Mouse (Mus musculus): ENCODE measurements around the gene Ankrd22.

Gene Ankrd22

DNA sequence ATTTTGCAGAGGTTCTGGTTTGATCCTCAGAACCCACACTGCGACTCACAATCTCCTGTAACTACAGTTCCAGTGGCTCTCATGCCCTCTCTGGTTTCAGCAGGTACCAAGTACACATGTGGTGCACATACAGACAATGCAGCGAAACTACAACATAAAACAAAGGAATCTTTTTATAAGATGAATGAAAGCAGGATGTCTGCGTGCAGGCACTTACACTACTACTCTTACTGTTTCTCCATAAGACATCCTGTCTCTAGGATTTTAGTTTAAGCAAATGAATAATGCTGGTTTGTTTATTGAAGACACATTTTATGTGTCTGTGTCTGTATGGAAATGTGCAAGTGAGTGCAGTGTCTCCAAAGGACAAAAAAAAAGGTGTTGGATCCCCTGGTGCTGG, 15.4 kb upstream of the Ankrd22 start:
- DNase-seq (ENCODE audit: low spot score): no peak

DNA sequence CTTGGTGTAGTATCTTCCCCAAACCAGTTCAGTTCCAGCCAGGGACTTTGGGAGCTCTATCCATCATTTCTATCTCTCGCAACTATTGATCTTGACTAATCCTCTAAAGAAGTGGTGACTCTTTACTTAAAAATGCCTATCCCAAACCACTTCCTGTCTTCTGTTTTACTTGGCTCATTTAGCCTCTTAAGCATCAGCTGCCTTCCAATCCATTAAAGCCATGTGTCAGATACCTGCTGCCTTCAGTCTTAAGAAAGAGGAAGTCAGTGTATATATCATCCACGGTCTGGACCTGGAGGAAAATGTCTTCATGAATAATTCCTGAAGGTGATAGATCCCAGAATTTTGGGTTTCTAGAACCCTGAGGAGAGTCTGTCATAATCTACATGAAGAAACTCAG, 14.5 kb upstream of the Ankrd22 start:
- no peak for DNase-seq (ENCODE audit: low spot score)

DNA sequence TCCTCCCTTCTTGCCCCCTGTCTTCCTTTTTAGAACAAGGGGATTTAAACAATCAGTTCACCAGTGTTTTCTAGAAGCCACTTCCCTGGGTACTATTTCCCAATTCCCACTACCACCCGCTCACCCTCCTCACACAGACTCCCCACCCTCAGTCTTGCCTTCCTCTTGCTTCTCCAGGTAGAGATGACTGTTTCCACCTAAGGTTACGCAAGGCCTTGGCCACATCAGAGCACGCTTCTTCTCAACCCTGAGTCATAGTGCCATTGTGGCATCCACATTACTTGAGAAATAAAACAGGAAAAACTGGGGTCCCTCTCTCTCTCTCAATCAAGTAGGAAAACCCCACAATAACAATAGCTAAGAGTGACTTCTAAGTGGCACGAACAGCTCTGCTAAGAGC, 13.3 kb upstream of the Ankrd22 start:
- DNase-seq (ENCODE audit: low spot score): no peak

DNA sequence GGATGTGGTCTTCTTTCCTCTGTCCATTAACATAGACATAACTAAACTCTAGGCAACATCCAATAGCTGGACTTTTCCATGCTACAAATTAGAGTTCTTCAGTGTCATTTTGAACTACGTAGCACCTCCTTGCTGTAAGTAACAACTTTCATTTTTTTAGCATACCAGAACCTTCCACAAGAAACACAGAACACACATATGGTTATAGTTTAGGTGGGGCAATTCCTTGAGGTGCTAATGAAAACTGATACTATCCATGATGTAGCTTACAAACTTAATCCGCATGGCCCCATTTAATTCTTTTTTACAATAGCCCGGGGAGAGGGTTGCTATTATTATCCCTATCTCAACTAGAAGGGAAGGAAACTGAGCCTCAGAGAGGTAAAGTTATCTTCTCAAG, 8.2 kb upstream of the Ankrd22 start:
- DNase-seq (ENCODE audit: low spot score): no peak

DNA sequence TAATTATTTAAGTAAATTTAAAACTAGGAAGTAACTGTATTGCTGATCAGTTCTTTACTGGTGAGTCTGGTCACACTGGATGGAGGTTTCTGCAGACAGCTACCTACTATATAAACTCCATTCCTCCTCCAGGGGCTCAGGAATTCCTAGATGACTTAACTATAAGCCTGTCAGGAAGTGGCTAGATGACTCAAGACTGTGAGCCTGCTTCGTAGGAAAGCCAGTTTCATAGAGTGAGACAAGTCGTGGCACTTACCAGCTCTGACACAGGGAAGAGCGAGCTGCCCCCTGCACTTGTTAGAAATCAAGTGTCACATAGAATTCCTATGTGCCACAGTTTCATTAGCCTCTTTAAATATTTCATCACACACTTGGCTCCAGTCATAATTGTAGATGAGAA, 5.3 kb upstream of the Ankrd22 start:
- no peak for DNase-seq (ENCODE audit: low spot score)

DNA sequence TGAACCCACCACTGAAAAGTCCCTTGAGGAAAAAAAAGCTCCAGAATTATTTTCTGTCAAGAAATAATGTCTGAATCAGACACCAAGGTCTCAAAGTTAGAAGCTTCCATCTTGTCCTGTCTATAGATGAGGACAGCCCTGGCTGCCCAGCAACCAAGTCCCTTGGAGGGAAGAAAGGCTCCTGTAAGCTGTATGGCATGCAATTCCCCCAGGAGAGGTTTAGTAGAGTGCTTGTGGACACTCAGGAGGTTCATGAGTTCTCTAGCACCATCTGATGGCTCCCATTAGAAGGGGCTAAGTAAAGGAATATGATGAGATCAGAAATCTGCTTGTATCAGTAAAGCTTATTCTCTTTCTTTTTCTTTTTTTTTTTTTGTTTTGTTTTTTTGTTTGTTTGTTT, 3.3 kb upstream of the Ankrd22 start:
- DNase-seq (ENCODE audit: low spot score): no peak

DNA sequence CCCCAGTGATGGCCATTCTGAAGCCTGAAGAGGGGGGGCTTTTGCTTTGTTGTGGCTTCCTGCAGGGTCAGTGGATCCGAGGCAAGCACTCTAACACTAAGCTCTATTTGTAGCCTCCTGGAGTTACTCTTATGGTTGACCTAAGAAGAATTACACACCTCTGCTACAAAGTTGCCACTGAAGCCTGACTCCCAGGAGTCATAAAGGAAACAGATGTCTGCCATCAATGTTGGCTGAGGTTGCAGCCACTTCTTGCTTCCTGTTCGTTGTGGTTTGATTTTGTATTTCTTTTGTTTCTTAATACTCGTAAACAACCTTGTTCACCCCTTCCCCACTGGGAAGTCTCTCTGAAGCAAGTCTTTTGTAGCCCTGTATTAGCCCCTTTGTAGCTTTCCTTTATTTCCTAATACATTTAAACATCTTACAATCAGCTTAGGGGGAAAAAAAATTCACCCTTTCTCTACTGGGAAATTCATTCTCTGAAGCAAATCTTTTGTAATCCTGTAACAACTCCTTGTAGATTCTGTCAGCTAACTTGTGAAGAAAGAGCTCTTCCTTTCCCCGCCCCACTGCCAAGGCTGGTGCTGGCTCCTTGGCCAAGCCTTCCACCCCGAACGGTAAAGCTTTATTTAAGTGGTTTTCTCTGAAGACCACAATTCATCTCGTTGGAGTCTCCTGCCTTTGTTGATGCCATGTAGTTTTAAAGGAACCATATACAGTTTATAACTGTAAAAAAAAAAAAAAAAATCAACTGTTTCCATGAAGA, 2.2 kb upstream of the Ankrd22 start:
- DNase-seq (ENCODE audit: low spot score): peak; percentile 71

DNA sequence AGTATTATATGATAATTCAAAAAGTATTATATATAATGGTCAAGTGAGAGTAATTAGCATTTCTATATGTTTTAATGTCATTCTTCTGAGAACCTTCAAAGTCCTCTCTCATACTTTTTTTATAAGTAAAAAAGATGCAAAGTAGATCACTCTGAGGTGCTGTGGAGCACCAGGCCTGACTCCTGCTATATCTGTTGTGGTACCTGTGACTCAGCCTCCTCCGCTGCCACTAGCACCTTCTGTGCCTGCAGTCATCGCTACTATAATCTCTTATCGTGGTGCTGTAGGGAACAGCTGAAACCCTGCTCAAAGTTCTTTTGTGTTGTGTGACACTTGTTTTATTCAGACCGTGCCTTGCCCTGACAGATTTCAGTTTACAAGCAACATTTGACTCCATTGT, 533 bp upstream of the Ankrd22 start:
- no peak for DNase-seq (ENCODE audit: low spot score)

DNA sequence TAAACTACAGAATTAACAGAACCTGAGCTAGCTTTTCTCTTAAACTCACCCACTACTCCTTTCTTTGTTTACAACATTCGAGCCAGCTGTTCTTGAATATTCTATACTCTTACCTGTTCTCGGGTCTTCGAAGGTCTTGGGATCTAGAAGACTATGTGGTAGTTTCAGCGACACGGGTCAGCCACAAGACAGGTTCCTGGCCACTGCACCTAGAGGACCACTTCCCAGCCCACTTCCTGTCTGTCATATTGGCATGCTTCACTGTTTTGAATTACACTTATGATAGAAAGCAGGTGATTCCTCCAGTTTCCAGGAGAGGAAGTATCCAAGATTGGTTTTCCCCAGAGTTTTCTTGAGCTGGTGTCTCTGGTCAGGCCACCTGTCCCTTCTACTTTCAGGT, 3.2 kb downstream of the Ankrd22 start:
- no peak for DNase-seq (ENCODE audit: low spot score)

DNA sequence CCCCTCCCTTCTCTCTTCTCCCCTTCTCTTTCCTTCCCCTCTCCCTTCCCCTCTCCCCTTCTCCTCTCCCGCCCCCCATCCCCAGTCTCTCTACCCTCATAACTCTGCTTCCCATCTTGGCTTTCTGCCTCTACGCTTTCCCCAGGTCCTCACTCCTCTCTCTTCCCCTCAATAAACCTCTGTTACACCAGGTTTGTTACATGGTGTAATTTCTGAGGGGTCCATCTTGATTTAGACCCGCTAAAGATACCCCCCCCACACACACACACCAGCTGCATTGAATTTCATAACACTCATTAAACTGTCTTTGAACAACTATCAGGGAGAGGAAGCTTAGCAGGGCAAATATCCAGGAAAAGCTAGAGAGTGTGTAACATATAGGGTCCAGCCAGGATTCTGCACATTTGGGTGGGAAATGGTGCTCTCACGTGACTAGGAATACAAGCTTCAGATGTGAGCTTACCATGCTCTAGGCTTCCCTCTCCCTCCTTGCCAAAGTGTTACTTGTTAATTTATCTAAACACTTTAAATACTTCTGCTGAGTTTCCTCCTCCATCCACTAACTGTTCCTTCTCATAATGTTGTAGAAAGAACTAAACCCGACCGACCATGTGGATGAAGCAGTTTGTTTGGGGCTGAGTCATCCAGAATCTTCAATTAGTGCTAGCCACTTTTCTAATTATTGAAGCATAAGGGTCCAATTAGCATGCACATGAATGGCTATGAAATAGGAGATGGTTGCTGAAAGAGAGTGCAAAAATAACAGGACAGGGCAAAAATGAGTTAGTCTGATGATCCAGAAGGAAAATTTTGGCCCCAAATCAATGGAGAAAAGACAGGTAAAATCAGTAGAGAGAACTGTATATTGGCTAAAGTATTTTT, 12.3 kb downstream of the Ankrd22 start:
- DNase-seq (ENCODE audit: low spot score): no peak

DNA sequence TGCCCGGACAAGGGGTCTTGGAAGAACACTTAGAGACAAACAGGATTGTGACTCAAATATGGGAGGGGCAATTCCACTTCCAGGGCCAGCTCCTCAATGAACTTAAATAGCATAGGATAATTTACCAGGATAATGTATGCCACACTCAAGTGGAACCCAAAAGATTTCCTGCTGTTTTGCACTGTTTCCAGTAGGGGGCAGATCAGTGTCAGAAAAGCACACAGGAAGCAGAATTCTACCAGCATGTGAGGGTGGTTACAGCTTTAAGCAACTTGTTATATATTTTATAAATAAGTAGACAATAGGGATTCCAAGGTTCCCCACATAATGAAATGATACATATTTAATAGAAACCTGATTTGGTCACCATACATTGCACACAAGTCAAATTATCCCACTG, 13.9 kb downstream of the Ankrd22 start:
- DNase-seq (ENCODE audit: low spot score): no peak

DNA sequence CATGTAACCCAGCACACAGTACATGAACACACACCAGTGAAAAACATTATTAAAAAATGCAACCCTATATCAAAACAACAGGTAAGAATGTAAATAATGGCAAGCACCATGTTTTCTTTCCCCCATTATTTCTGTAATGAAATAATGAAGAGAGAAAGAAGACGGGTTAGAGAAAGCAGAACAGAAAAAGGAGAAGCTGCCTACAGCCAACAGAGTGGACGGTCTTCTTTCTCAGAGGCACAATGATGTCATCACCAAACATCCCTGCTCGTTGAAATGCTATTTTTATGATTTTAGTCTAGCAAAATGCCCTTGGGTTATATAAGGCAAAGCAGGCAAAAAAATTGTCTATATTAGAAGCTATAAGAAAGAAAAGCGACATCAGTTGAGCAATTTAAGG, 17.4 kb downstream of the Ankrd22 start:
- DNase-seq (ENCODE audit: low spot score): no peak

DNA sequence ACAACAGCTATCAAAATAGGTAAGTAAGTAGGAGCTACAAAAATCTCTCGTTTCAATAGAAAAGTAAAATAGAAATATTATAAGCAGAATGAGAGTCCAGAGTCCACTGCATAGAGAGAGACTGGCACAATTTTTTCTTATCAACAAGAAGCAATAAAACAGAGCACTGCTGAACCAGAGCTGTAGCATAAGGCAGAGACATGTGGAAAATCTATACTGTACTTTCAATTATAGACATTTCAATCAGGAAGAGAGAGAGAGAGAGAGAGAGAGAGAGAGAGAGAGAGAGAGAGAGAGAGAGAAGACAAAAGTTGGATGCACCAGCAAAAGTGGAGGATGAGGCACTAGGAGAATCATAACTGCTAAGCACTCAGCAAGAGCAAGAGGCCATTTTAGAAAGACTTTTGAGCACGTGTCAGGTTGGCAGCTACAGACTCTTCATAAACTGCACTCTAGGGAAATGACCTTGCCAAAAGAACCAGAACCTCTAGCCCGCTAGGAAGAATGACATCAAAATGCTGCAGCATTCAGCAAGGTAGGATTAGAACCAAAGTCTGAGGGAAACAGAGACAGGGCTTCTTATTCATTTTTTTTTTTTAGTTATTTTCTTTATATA, 26.3 kb downstream of the Ankrd22 start:
- DNase-seq (ENCODE audit: low spot score): no peak

DNA sequence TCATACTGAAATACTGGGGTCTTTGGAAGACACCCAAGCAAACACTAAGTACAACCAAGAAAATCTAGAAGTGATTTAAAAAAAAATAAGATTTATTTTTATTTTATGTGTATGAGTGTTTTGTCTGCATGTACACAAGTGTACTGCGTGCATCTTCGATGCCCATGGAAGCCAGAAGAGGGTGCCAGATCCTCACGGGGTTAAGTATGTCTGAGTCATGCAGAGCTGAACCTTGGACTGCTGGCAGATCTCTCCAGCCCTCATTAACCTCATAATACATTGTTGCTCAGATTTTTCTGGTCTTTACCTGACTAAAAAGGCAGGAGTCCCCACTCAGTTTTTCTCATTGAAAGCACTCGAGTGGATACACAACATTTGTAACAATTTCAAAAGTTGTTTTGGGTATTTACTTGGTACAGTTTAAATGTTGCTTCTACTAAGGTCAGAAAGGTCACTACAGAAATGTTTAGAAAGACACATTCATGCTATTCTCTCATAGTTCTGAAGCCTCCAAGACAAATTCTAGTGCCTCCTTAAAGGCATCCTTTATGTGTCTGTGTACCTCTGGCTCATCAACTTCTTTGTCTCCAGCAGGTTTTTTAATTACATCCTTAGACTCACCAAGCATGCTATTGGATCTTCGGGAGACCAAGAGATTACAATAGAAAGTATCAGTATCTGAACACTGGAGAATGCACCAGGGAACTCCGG, 27.0 kb downstream of the Ankrd22 start:
- DNase-seq (ENCODE audit: low spot score): no peak

DNA sequence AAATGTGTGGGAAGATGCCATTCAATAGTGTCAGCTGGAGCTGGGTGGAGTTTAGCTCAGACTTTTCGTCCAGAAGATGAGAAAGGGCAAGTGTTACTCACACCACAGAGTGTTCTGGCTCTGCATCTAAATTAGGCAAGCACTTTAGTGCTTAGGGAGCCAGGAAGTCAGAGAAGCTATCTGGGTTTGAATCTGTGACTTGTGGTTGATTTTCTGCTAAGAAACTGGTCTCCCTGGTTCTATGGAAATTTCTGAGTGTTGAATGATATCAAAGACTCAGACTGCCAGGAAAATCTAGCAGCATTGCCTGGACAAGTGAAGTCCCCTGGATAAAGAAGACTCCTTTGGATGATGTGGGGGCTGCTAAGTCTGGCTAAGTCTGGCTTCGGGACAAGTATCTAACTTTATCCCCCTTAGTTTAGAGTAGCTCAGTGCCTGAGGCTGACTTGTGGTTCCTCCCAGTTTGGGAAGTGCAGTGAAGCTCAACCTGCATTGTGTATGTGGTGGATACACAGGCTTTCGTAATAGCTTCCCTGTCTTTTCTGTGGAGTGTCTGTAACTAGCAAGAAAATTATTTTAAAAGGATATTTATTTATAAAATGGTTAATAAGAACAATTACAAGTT, 45.6 kb downstream of the Ankrd22 start:
- DNase-seq (ENCODE audit: low spot score): no peak

DNA sequence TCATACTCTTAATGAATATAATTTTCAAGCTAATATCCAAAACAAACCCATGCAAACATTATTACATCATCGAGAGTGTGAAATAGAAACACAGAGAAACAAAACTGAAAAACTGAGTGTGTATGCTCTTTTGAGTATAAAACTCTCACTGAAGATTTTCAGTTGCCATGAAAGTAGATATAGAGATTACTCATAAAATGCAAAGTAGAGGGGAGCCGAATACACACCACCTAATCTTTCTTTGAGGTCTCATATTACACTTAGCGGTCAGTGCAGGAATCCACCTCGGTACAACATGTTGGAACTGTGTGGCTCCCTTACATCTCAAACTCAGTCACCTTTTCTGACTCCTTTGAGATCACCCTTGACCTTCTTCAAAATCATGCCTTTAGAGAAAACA, 46.2 kb downstream of the Ankrd22 start:
- no peak for DNase-seq (ENCODE audit: low spot score)

DNA sequence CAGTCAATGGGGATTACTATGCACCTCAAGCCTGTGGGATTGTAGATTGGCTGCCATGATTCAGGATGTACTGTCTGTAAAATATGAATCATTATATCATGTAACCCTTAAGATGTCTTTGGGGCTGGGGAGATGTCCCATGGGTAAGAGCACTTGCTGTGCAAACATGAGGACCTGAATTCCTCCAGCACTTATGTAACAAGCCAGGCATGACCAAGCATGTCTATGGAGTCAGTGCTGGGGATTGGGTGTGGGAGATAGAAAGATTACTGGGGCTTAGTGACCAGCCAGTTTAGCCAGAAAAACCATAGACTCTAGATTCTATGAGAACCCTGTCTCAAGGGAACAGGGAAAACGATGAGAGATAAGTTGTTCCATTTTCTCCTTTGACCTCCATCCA, 46.8 kb downstream of the Ankrd22 start:
- DNase-seq (ENCODE audit: low spot score): no peak

DNA sequence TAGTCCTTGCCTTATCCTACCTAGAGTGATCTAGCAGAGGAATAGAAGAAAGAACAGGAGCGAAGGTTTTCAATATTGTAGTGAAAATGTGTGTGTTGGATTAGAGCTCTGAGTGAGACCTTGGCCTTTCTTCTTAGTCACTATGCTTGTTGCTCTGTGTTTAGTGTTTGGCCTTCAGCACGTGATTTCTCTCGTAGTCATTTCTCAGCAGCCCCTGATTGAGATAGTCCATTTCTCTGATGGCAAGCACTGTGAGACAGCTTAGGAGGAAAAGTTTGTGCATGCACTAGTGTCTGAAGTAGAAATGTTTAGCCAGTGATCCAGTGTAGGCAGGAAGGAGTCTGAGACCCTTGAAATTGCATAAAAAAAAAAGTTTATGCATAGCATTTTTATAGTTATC, 61.0 kb downstream of the Ankrd22 start:
- DNase-seq (ENCODE audit: low spot score): no peak

DNA sequence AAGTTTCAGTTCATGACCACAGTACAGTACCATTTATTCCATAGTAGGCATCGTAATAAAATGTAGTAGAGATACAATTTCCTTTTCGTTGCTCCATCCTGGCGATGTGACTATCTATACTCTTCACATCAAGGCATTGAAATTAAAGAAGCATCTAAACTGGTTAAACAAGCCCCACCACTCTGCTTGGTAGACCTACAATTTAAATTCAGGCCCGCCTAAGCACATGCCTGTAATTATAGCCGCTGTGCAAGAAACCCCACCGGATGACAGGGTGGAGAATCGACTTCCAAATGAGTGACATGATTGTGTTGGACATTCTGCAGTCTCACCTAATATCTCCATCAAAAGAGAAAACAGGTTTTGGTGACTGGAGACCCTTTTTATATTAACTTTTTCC, 64.0 kb downstream of the Ankrd22 start:
- DNase-seq (ENCODE audit: low spot score): no peak

DNA sequence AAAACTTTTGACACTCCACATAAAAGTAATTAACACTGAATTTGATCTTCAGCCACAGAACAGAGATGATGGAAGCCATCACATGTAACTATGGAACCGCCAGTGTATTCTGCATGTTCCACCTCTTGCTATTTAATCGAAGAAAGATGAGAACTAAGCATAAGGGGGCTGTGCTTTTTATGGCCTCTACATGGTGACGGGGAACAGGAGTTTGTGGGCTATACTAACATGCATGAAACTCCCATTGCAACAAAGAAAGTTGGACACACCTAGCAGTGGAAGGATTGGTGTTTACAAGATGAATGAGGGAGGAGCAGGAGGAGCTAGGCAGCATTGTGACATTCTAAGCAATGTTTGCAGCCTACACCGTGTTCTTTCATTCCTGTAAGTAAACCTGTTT, 65.2 kb downstream of the Ankrd22 start, which contains the start of gene Lipm:
TSS of gene Lipm (plus strand) at position 301 of the 400 bp plus-strand sequence.
- DNase-seq (ENCODE audit: low spot score): no peak

DNA sequence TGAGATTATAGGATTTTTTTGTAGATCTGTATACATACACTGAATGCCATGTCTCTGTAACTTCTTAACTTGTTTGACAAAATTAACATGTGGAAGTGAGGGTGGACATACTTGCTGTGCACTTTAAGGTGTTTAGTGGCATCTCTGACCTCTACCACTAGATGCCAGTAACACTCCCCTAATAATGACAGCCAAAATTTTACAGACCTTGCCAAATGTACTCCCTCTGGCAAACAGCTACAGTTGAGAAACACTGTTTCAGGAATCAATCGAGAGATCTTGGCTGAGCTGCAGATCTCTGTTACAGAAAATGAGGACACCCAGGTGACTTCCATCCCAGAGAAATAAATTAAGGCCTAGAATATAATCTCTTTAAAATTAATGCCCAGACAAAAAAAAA, 69.6 kb downstream of the Ankrd22 start:
- no peak for DNase-seq (ENCODE audit: low spot score)

DNA sequence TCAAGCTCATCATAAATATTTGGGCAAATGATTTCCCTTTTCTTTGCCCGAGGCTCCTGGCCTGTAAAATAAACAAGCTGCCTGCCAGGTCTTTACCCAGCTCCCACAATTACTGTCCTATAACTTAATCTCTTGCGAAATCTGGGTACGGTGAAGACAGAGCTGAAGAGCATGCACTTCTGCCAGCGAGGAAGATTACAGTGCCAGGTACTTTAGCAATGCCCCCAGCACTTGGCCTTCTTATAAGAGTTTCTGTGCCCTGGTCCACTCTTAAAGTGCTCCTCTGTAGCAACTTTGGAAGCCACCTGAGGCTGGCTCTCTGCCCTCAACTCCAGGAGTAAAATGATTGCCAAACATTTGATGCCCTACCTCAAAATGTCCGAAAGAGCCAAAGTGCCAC, 70.5 kb downstream of the Ankrd22 start:
- no peak for DNase-seq (ENCODE audit: low spot score)

Measured in testis, postnatal 14 days (tissue).